Mouse (Mus musculus) heart, postnatal 10 days (tissue): ENCODE measurements around the gene Gm15319. TPM values are rescaled to one million over a fixed set of nuclear protein-coding genes. Genes with fewer than 3 reads are reported as not detected.
"Not testable (repeated sequence)": the region's sequence is repeated elsewhere in the genome, so short reads cannot be mapped to it uniquely, and the experiment has no call there.

Source experiments
- DNase-seq, 2 experiments: peaks; one replicate each; pipeline ENCODE4 v3.0.0; 2021
- intact Hi-C: fragments of 180-260 bp; cut with DNase I; formaldehyde crosslinking; loops from one replicate; pipeline ENCODE4 v1.15.1; 2025
- total RNA-seq, 2 experiments: library from RNA; stranded (reverse); gene quantifications; 2 replicates each; pipeline ENCODE4 v1.2.3; 2021

The Gm15319 gene
- total RNA-seq, 2 experiments from 2014 or later: 0.12 to 0.20 TPM

- DNase-seq, intact Hi-C loops: not testable (repeated sequence)
Observed at GRCm38 (mm10) chr8:20300042-20300441, 63.0 kb downstream of the Gm15319 start.

- peak in 1 of 2 experiments; percentile 34 for DNase-seq
- intact Hi-C loops: not testable (repeated sequence)
Observed at GRCm38 (mm10) chr8:20297939-20298505, 65.0 kb downstream of the Gm15319 start.

DNA sequence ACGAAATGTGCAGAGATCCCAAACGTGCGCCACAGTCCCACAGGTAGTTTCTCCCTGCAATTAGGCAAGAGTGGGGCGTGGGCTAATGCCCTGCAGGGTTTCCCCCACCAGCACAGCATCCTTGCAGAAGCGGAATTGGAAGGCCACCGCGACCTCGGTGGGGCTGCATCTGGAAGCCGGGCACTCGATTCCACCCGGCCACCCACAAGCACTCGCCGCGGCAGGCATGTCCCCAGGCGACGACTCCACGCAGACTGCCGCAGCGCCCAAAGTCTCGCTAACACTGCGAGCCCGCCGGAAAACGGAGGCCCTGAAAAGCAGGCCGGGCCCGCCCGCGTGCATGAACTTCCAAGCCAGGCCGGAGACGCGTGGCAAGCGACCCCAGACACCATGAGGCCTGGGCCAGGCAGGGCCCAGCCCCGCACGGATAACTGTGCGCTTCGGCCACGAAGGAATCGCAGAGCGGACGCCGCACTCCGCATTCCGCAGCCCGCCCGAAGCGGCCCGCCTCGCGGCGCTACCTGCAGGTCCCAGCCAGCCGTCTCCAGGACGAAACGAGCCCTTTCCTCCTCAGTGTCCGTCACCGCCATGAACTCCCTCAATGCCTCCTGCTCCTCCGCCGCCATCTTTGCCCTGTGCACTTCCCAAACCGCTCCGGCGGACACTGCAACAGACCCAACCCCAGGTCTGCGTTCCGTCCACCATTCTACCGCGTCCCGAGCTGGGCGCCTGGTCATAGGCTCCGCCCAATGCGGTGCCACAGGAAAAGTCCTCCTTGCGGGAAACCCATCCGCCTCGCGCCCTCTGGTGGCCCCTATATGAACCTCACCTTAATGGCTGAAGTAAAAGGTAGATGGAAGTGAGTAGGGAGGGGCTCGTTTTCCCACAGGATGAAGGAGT lies 66.0 kb downstream of the Gm15319 start:
- intact Hi-C loops: not testable (repeated sequence)
- peak; percentile 84 to 86 for DNase-seq

DNA sequence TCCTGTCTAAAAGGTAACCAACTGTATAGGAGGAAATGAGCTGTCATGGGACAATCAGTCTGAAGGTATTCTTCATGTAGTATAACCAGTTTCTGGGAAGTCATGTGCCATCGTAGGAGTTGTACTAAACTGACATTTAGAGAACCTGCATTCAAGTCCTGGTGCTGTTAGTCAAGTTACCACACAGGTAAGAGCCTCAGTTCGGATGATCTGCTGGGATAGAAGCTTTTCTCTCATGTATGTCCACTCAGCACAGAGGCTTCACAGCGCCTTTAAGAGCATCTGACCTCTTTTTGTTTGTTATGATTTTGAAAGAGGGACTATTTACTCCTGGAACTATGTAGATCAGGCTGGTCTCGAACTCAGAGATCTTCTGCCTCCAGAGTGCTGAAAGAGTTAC lies 67.1 kb downstream of the Gm15319 start:
- intact Hi-C loops, DNase-seq: not testable (repeated sequence)

GRCm38 (mm10) chr8:20294826-20295225 lies 68.2 kb downstream of the Gm15319 start:
- intact Hi-C loops: not testable (repeated sequence)

GRCm38 (mm10) chr8:20293966-20294365 lies 69.0 kb downstream of the Gm15319 start:
- intact Hi-C loops: not testable (repeated sequence)
- peak in 1 of 2 experiments; percentile 22 for DNase-seq

More at GRCm38 (mm10) chr8:20294826-20295225, 68.2 kb downstream of the Gm15319 start:
- DNase-seq: peak in 1 of 2 experiments; percentile 15

DNA sequence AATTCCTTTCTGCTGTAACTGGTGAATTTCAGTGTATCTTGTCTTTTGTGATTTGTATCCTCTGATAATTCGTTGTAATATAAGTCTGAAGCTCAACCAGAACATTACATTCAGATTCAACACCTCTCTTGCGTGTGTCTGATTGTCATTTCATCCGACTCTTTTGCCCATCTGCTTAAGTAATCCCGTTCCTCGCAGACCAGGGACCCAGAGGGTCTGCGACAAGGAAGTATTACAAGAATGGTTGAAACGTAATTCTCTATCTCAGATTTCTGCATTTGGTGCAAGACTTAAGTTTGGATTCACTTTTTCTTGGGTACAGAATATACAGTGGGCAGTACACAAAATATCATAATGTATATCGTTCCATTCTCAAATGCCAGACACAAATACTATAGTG lies 73.0 kb downstream of the Gm15319 start:
- intact Hi-C loops, DNase-seq: not testable (repeated sequence)

DNA sequence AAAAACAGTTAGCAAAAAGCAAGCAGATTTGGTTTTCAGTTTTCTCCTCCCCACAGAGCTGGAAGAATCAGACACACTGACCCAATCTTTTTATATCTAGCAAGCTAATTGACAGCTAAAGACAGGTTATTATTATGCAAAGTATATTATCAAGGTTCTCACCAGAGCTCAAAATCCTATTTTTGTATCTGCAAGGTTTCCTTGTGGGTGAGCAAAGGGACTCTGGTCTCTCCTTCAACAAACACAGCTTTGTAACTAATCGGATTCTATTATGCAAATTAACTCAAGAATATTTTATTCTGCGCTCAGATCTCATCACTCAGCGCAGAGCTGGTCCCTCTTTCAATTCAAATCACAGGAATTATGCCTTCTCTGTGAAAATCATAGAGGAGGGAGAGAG lies 74.1 kb downstream of the Gm15319 start:
- peak; percentile 16 to 26 for DNase-seq
- intact Hi-C loops: not testable (repeated sequence)

GRCm38 (mm10) chr8:20287706-20288105 lies 75.3 kb downstream of the Gm15319 start:
- DNase-seq: not testable (repeated sequence)

More at GRCm38 (mm10) chr8:20287706-20288105, 75.3 kb downstream of the Gm15319 start:
- intact Hi-C loops: not testable (repeated sequence)
